In genomic region chr2:165112149-165112548, GRCm38 (mm10) we compare ENCODE assay signal across 9 mouse cellular contexts. TPM values are rescaled to one million over a fixed set of nuclear protein-coding genes. Genes with fewer than 3 reads are reported as not detected.
DNase-seq lines count a peak whose midpoint lies in the region; ATAC-seq and TF ChIP-seq lines count a peak whose summit lies in the region.
"Had no signal": no experiment of that assay in that cellular context is flagged by ENCODE, and none has a peak within 500 bp of the region (broad histone marks: within the 10 kb centered on the region; RNA-seq: fewer than 3 reads in every experiment).

No protein-coding gene starts in this region.

- under 1% methylated on average over 54 of the region's 54 CpGs for WGBS in forebrain, embryonic 11.5 days
- 2% methylated on average over 54 of the region's 54 CpGs for WGBS in lung, adult 2 months
- under 1% methylated on average over 54 of the region's 54 CpGs for WGBS in neural tube, embryonic 15.5 days

- peak; percentile 61 for ATAC-seq in forebrain, embryonic 11.5 days (replicated peaks; ENCODE audit: low FRiP score)
- ATAC-seq in neural tube, embryonic 15.5 days (ENCODE audit: low FRiP score): no peak

- no peak overlapping the region; the same call in 1 of the 2 replicates for H3K9ac ChIP-seq in forebrain, embryonic 11.5 days (ENCODE audit: low read length)
- no peak overlapping the region for H3K9ac ChIP-seq in neural tube, embryonic 15.5 days (replicated peaks)

- H3K4me2 ChIP-seq in forebrain, embryonic 11.5 days (ENCODE audit: low read depth, low read length, severe bottlenecking): peak overlapping the region; percentile 24; the same call in 1 of the 2 replicates
- peak overlapping the region; percentile 29 for H3K4me2 ChIP-seq in neural tube, embryonic 15.5 days

- no peaks in the 10 kb centered on the region for H3K9me3 ChIP-seq in forebrain, embryonic 11.5 days (ENCODE audit: control insufficient read depth, low read length)
- H3K9me3 ChIP-seq in neural tube, embryonic 15.5 days (replicated peaks): no peaks in the 10 kb centered on the region

- TF ChIP-seq CTCF in lung, adult 2 months (IDR thresholded peaks at IDR 0.05; ENCODE audit: insufficient read depth, low read length): peak; percentile 65
- peak; percentile 89 for TF ChIP-seq CTCF in testis, adult 2 months (IDR thresholded peaks at IDR 0.05; ENCODE audit: control insufficient read depth, insufficient read depth, insufficient replicate concordance, low read depth, low read length)

- H3K27ac ChIP-seq in forebrain, embryonic 11.5 days (ENCODE audit: low read depth, low read length): no peak overlapping the region
- H3K27ac ChIP-seq in neural tube, embryonic 15.5 days (replicated peaks): no peak overlapping the region
- H3K27ac ChIP-seq in testis, adult 2 months (ENCODE audit: control insufficient read depth, insufficient read depth, low read depth, low read length): no peak overlapping the region

- intact Hi-C loops in heart, postnatal 14 days (cut with DNase I): loop anchor here (2.0 to 5.0 kb wide), 2 partner anchors 37 to 150 kb away; partner anchors contain the start of gene Slc12a5

- H3K36me3 ChIP-seq in forebrain, embryonic 11.5 days (ENCODE audit: control insufficient read depth, insufficient read depth, low read length): no peaks in the 10 kb centered on the region
- no peaks in the 10 kb centered on the region for H3K36me3 ChIP-seq in neural tube, embryonic 15.5 days
- H3K36me3 ChIP-seq in testis, adult 2 months (ENCODE audit: control insufficient read depth, insufficient read depth, low read length): no peaks in the 10 kb centered on the region

- H3K4me1 ChIP-seq in forebrain, embryonic 11.5 days (replicated peaks; ENCODE audit: control insufficient read depth, insufficient read depth, low read length): peaks cover 10% of the 10 kb centered on the region; the same call in 1 of the 2 replicates
- H3K4me1 ChIP-seq in lung, adult 2 months (ENCODE audit: control insufficient read depth, insufficient read depth, low read length): no peaks in the 10 kb centered on the region
- peaks cover 32% of the 10 kb centered on the region for H3K4me1 ChIP-seq in neural tube, embryonic 15.5 days
- H3K4me1 ChIP-seq in testis, adult 2 months (ENCODE audit: control insufficient read depth, insufficient read depth, low read length): peaks cover 19% of the 10 kb centered on the region

- H3K27me3 ChIP-seq in forebrain, embryonic 11.5 days (ENCODE audit: control insufficient read depth, insufficient read depth, low read length): peaks cover 33% of the 10 kb centered on the region
- H3K27me3 ChIP-seq in neural tube, embryonic 15.5 days (replicated peaks): peaks cover 68% of the 10 kb centered on the region
- no peaks in the 10 kb centered on the region for H3K27me3 ChIP-seq in testis, adult 2 months (ENCODE audit: control insufficient read depth, insufficient read depth, low read length)

- H3K4me3 ChIP-seq in forebrain, embryonic 11.5 days (ENCODE audit: low read depth, low read length): no peak overlapping the region
- no peak overlapping the region for H3K4me3 ChIP-seq in lung, adult 2 months (replicated peaks; ENCODE audit: extremely low read depth, low read depth, low read length)
- H3K4me3 ChIP-seq in neural tube, embryonic 15.5 days (replicated peaks): 0 out of 2 replicates have a peak overlapping the region, but pooled peaks have one; percentile 1
- H3K4me3 ChIP-seq in testis, adult 2 months (ENCODE audit: control insufficient read depth, low read depth, low read length): peak overlapping the region; percentile 53

- DNase-seq in A20 (ENCODE audit: low read depth, low spot score): peak; percentile 82
- DNase-seq in c-Kit-positive CD71-negative TER-119-negative erythroid progenitor cells, embryonic 14.5 days (ENCODE audit: low read depth): peak; percentile 79
- peak; percentile 95 for DNase-seq in forebrain, embryonic 11.5 days (ENCODE audit: low spot score)
- peak; percentile 91 to 93 for DNase-seq in heart, postnatal 14 days
- DNase-seq in kidney, postnatal 4 days: peak; percentile 96
- DNase-seq in lung, adult 2 months: peak; percentile 76

- TF ChIP-seq POLR2A in lung, adult 2 months (IDR thresholded peaks at IDR 0.05; ENCODE audit: borderline replicate concordance, extremely low read depth, low read depth, low read length): no peak
- TF ChIP-seq POLR2A in testis, adult 2 months (IDR thresholded peaks at IDR 0.05; ENCODE audit: control insufficient read depth, low read depth, low read length): no peak

RNA-seq across cellular contexts. Expression of gene 1700025C18Rik, which starts 21.6 kb away (rescaled TPM):
- polyA plus RNA-seq in forebrain, embryonic 11.5 days (2014; fragmentation: Nextera tagmentation; extraction: Ambion mirVana): not detected in 2 replicates
- total RNA-seq in heart, postnatal 14 days (2021): not detected
- not detected in 2 replicates for polyA plus RNA-seq in lung, adult 2 months (2012; rRNA removed)
- polyA plus RNA-seq in neural tube, embryonic 15.5 days (2015; fragmentation: Nextera tagmentation; extraction: Ambion mirVana): not detected in 2 replicates
- polyA plus RNA-seq in testis, adult 2 months (2012; rRNA removed): 26.9 and 28.7 TPM in 2 replicates
- polyA plus RNA-seq: C2C12 had no signal

RNA-seq across cellular contexts. Expression of gene Cd40, which starts 56.7 kb away (rescaled TPM):
- 3.9 and 4.2 TPM in 2 replicates for polyA plus RNA-seq in forebrain, embryonic 11.5 days (2014; fragmentation: Nextera tagmentation; extraction: Ambion mirVana)
- total RNA-seq in heart, postnatal 14 days (2021): 1 to 10 TPM; 2.4 to 3.0 TPM
- 36.2 and 51.7 TPM in 2 replicates for polyA plus RNA-seq in lung, adult 2 months (2012; rRNA removed)
- polyA plus RNA-seq in neural tube, embryonic 15.5 days (2015; fragmentation: Nextera tagmentation; extraction: Ambion mirVana): 6.9 and 11.0 TPM in 2 replicates
- 0.54 and 0.99 TPM in 2 replicates for polyA plus RNA-seq in testis, adult 2 months (2012; rRNA removed)

Comparison
In these comparisons a context has a peak if more than half of its experiments do, and no peak if none do; other contexts are left out.
1. H3K4me3 ChIP-seq: peak in neural tube, embryonic 15.5 days (single experiment) and testis, adult 2 months (single experiment); none in forebrain, embryonic 11.5 days (single experiment) and lung, adult 2 months (single experiment).
2. RNA of gene 1700025C18Rik, which starts 21.6 kb away (polyA plus RNA-seq): 26.9 to 28.7 TPM in testis, adult 2 months; not detected in forebrain, embryonic 11.5 days, not detected in lung, adult 2 months and not detected in neural tube, embryonic 15.5 days; every median in the first group is over 10 times any median in the second.
3. Peak in every context shown above with its lines, with median percentiles within 50 percentile points of each other: DNase-seq.